Mouse (Mus musculus) thymus, adult 2 months (tissue): ENCODE data around the gene Srrm3. TPM values are rescaled to one million over a fixed set of nuclear protein-coding genes. Genes with fewer than 3 reads are reported as not detected.
A peak's percentile ranks its signal among the peaks of the same experiment; 100 is the strongest.

ENCODE experiments used
- DNase-seq: peaks from one replicate; pipeline ENCODE4 v3.0.0; 2021
- H3K27ac ChIP-seq: fragments of 200-500 bp; 2 replicates; pipeline ENCODE4 v1.5.1; 2012; ENCODE audit warnings: low read length, control low read depth; ENCODE audit not compliant: control insufficient read depth, insufficient read depth
- H3K27me3 ChIP-seq: fragments of 200-500 bp; 2 replicates; pipeline ENCODE4 v1.6.1; 2012; ENCODE audit warnings: mild to moderate bottlenecking, low read length, moderate library complexity, mixed read lengths; ENCODE audit not compliant: control insufficient read depth, insufficient read depth
- H3K36me3 ChIP-seq: fragments of 200-500 bp; 2 replicates; pipeline ENCODE4 v1.6.1; 2012; ENCODE audit warnings: mild to moderate bottlenecking, low read length, moderate library complexity; ENCODE audit not compliant: control insufficient read depth, insufficient read depth
- H3K4me1 ChIP-seq: fragments of 200-500 bp; replicated peaks from 2 replicates; pipeline ENCODE4 v1.6.1; 2012; ENCODE audit warnings: low read length; ENCODE audit not compliant: control insufficient read depth, insufficient read depth
- H3K4me3 ChIP-seq: fragments of 200-500 bp; 2 replicates; pipeline ENCODE4 v1.5.1; 2012; ENCODE audit warnings: mild to moderate bottlenecking, low read length, control low read depth, moderate library complexity; ENCODE audit not compliant: control insufficient read depth, insufficient read depth
- CTCF ChIP-seq: fragments of 200-500 bp; IDR thresholded peaks from 2 replicates; pipeline ENCODE4 v1.5.1; 2012; ENCODE audit warnings: mild to moderate bottlenecking, control low read depth, low read length, moderate library complexity, borderline replicate concordance; ENCODE audit not compliant: control insufficient read depth, poor library complexity, insufficient read depth; ENCODE audit errors: extremely low read depth
- POLR2A ChIP-seq: fragments of 200-500 bp; IDR thresholded peaks from 2 replicates; pipeline ENCODE4 v1.6.1; 2012; ENCODE audit warnings: mild to moderate bottlenecking, low read length, control low read depth, moderate library complexity; ENCODE audit not compliant: control insufficient read depth, poor library complexity, insufficient read depth; ENCODE audit errors: extremely low read depth
- WGBS: fragments of 180-500 bp; shearing (Covaris S2); methylation state at CpG from one replicate; pipeline ENCODE4 v1.1.7; 2018; 5-methylcytosine and 5-hydroxymethylcytosine counted together
- polyA plus RNA-seq: library from polyadenylated mRNA; depleted of rRNA; stranded (reverse); fragments of >200 nt; gene quantifications from 2 replicates; pipeline ENCODE4 v1.2.3, GENCODE M21; 2012

Gene Srrm3
- polyA plus RNA-seq, 1 experiment: 0.28 TPM

- Histone ChIP-seq H3K27ac (no peak overlapping the region), H3K27me3 (peaks cover 7% of the 10 kb centered on the region), H3K36me3 (no peaks in the 10 kb centered on the region), H3K4me1 (peaks cover 5% of the 10 kb centered on the region; the same call in 1 of the 2 replicates), H3K4me3 (no peak overlapping the region)
- DNase-seq: no peak
- 10% methylated on average over 30 of the region's 30 CpGs for WGBS
- no peak for TF ChIP-seq CTCF
These were observed 81.9 kb downstream of the Srrm3 start for GRCm38 (mm10) chr5:135888405-135889215.

GRCm38 (mm10) chr5:135890323-135890722 is 83.6 kb downstream of the Srrm3 start:
- peaks cover 7% of the 10 kb centered on the region for H3K27me3 ChIP-seq
- no peak for DNase-seq

GRCm38 (mm10) chr5:135890920-135891319 is 84.2 kb downstream of the Srrm3 start:
- TF ChIP-seq POLR2A: no peak
- Histone ChIP-seq H3K27me3 (peaks cover 7% of the 10 kb centered on the region), H3K4me1 (peaks cover 5% of the 10 kb centered on the region; the same call in 1 of the 2 replicates), H3K4me3 (no peak overlapping the region), H3K36me3 (no peaks in the 10 kb centered on the region), H3K27ac (no peak overlapping the region)
- WGBS: 75% methylated on average over 3 of the region's 3 CpGs
- DNase-seq: no peak

More at GRCm38 (mm10) chr5:135890323-135890722, 83.6 kb downstream of the Srrm3 start:
- Histone ChIP-seq H3K4me3 (no peak overlapping the region), H3K4me1 (peaks cover 5% of the 10 kb centered on the region; the same call in 1 of the 2 replicates), H3K36me3 (no peaks in the 10 kb centered on the region), H3K27ac (no peak overlapping the region)
- 35% methylated on average over 4 of the region's 4 CpGs for WGBS
- TF ChIP-seq POLR2A (no peak), CTCF (no peak)

- peaks cover 5% of the 10 kb centered on the region; the same call in 1 of the 2 replicates for H3K4me1 ChIP-seq
- peaks cover 2% of the 10 kb centered on the region; the same call in 1 of the 2 replicates for H3K27me3 ChIP-seq
- TF ChIP-seq POLR2A (no peak), CTCF (no peak)
- no peaks in the 10 kb centered on the region for H3K36me3 ChIP-seq
- no peak overlapping the region for H3K4me3 ChIP-seq
- H3K27ac ChIP-seq: no peak overlapping the region
- no peak for DNase-seq
- WGBS: 63% methylated on average over 9 of the region's 9 CpGs
These were observed 86.1 kb downstream of the Srrm3 start for GRCm38 (mm10) chr5:135892589-135893351.

- no peak for DNase-seq
- Histone ChIP-seq H3K27ac (no peak overlapping the region), H3K36me3 (no peaks in the 10 kb centered on the region), H3K4me1 (peaks cover 5% of the 10 kb centered on the region; the same call in 1 of the 2 replicates), H3K4me3 (no peak overlapping the region), H3K27me3 (peaks cover under 1% of the 10 kb centered on the region; the same call in 1 of the 2 replicates)
- TF ChIP-seq CTCF (no peak), POLR2A (no peak)
- 94% methylated on average over 6 of the region's 6 CpGs for WGBS
These were observed 88.3 kb downstream of the Srrm3 start for GRCm38 (mm10) chr5:135894958-135895357.

- no peaks in the 10 kb centered on the region for H3K36me3 ChIP-seq
- H3K27ac ChIP-seq: no peak overlapping the region
- H3K4me1 ChIP-seq: peaks cover 2% of the 10 kb centered on the region; the same call in 1 of the 2 replicates
- WGBS: 26% methylated on average over 3 of the region's 3 CpGs
- H3K27me3 ChIP-seq: no peaks in the 10 kb centered on the region
- H3K4me3 ChIP-seq: no peak overlapping the region
- TF ChIP-seq CTCF (no peak), POLR2A (no peak)
- peak; percentile 60 for DNase-seq
These were observed 91.3 kb downstream of the Srrm3 start for GRCm38 (mm10) chr5:135898028-135898427.
